Mouse (Mus musculus) spleen, adult 2 months (tissue): Measurements from ENCODE around the gene Tsga10.

Experiments used
- CTCF ChIP-seq: fragments of 200-500 bp; IDR thresholded peaks from 2 replicates; pipeline ENCODE4 v1.5.1; 2011; ENCODE audit warnings: mild to moderate bottlenecking, inconsistent platforms; ENCODE audit not compliant: insufficient read depth, insufficient read length, insufficient replicate concordance; ENCODE audit errors: extremely low read depth
- POLR2A ChIP-seq: fragments of 200-500 bp; IDR thresholded peaks from 2 replicates; pipeline ENCODE4 v1.6.1; 2011; ENCODE audit warnings: low read depth, low read length, inconsistent platforms

GRCm38 (mm10) chr1:37865401-37866215 is 621 bp downstream of the Tsga10 start:
- TF ChIP-seq CTCF (no peak), POLR2A (no peak)
